Mouse (Mus musculus): Measurements from ENCODE around the gene Olfr1493-ps1. TPM values are rescaled to one million over a fixed set of nuclear protein-coding genes. Genes with fewer than 3 reads are reported as not detected.

The Olfr1493-ps1 gene
- polyA plus RNA-seq (2012; rRNA removed) = not detected in 2 replicates

DNA sequence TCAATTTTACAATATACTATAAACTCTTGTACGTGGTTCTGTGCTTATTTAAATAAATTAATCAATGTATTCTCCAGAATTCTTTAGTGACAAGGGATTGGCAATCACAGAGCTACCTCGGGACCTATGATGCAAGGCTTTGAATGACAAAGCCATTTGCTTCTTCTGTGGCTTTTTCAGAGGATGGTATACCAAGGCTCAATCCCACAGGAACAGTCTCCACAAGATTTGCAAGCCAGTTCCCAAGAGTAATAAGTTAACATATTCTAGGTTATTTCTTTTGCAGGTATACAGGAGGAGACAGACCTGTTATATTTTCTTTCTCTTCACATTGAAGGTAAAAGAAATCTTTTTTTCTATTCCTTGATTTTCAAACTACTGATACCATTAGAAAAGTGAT is at the start of gene Olfr1493-ps1:
Gene Olfr1493-ps1 (plus strand): TSS at position 301 of the 400 bp plus-strand sequence.
- DNase-seq (ENCODE audit: low read depth, low spot score) = no peak
- WGBS = 29% methylated on average over 2 of the region's 2 CpGs

- no peak for DNase-seq (ENCODE audit: low read depth, low spot score)
- 69% methylated on average over 3 of the region's 3 CpGs for WGBS
Measured at GRCm38 (mm10) chr19:13696968-13697367, 26.1 kb upstream of the Olfr1493-ps1 start, which contains the start of gene Olfr1491. Gene Olfr1491, plus strand, starts transcription at chr19:13697268.

DNA sequence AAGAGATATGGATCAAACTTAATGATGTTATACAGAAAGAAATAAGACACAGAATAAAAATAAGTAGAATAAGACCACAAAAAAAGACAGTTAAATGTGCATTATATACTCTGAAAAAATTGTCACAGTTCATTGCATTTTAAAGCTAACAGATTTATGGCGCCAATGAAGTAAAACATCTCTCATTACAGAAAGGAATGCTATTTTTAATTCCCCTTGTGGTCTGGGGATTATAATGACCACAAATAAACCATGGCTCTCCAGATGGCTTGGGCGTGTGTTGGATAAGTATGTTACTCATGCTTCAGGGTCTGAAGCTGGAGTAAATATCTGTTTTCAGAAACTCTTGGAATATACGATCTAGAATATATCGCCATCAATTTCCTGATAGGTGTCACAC is 16.4 kb downstream of the Olfr1493-ps1 start, which contains the start of gene Olfr1494:
Gene Olfr1494 (plus strand): TSS at position 301 of the 400 bp plus-strand sequence.
- DNase-seq (ENCODE audit: low read depth, low spot score) = no peak
- WGBS = 84% methylated on average over 4 of the region's 4 CpGs

- DNase-seq (ENCODE audit: low read depth, low spot score) = no peak
- 88% methylated on average over 1 of the region's 1 CpGs for WGBS
Measured at GRCm38 (mm10) chr19:13749366-13749765, 26.3 kb downstream of the Olfr1493-ps1 start.

GRCm38 (mm10) chr19:13764306-13764705 is 41.2 kb downstream of the Olfr1493-ps1 start, which contains the start of gene Olfr1495:
Gene Olfr1495, plus strand, starts transcription at chr19:13764606.
- DNase-seq (ENCODE audit: low read depth, low spot score) = no peak
- WGBS = 77% methylated on average over 3 of the region's 3 CpGs

GRCm38 (mm10) chr19:13768565-13769276 is 45.6 kb downstream of the Olfr1493-ps1 start:
- 91% methylated on average over 9 of the region's 9 CpGs for WGBS
- DNase-seq (ENCODE audit: low read depth, low spot score) = no peak

DNA sequence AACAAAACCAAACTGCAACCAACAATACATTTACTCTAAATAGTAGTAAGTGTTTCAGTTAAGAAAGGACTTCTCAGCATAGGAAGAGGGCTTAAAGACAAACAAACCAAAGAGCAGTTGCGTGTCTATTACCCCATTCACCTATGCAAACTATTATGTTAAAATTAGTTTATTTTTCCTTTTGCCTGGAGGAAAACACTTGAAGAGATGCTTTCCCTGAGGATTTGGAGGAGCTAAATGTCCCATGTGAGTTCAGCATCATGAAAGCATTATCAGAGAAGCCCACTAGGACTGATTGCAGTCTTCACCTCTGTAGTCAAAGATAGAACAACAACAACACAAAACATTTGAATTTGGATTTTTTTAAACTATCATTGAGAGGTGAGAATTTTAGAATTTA is 54.5 kb downstream of the Olfr1493-ps1 start, which contains the start of gene Olfr1496:
Gene Olfr1496 (plus strand): TSS at position 301 of the 400 bp plus-strand sequence.
- 80% methylated on average over 1 of the region's 1 CpGs for WGBS

More for the DNA sequence above, 54.5 kb downstream of the Olfr1493-ps1 start, which contains the start of gene Olfr1496:
- no peak for DNase-seq (ENCODE audit: low read depth, low spot score)

Other genes starting within 250 kb of the Olfr1493-ps1 start
- not detected in 2 replicates for gene Olfr1475, start 243.1 kb upstream of the Olfr1493-ps1 start, polyA plus RNA-seq (2012; rRNA removed)
- not detected in 2 replicates for gene Olfr1477, start 222.7 kb upstream of the Olfr1493-ps1 start, polyA plus RNA-seq (2012; rRNA removed)
- not detected in 2 replicates for gene Olfr1480, start 195.4 kb upstream of the Olfr1493-ps1 start, polyA plus RNA-seq (2012; rRNA removed)
- not detected in 2 replicates for gene Olfr1484, start 139.8 kb upstream of the Olfr1493-ps1 start, polyA plus RNA-seq (2012; rRNA removed)
- gene Olfr1487, start 105.9 kb upstream of the Olfr1493-ps1 start, polyA plus RNA-seq (2012; rRNA removed) = not detected in 2 replicates
- not detected in 2 replicates for gene Olfr1489, start 91.7 kb upstream of the Olfr1493-ps1 start, polyA plus RNA-seq (2012; rRNA removed)
- not detected in 2 replicates for gene Olfr1490, start 72.2 kb upstream of the Olfr1493-ps1 start, polyA plus RNA-seq (2012; rRNA removed)
- not detected in 2 replicates for gene Olfr1491, start 26.0 kb upstream of the Olfr1493-ps1 start, polyA plus RNA-seq (2012; rRNA removed)
- gene Olfr1494, start 16.4 kb downstream of the Olfr1493-ps1 start, polyA plus RNA-seq (2012; rRNA removed) = not detected in 2 replicates
- gene Olfr1495, start 41.3 kb downstream of the Olfr1493-ps1 start, polyA plus RNA-seq (2012; rRNA removed) = not detected in 2 replicates
- gene Olfr1496, start 54.6 kb downstream of the Olfr1493-ps1 start, polyA plus RNA-seq (2012; rRNA removed) = not detected in 2 replicates
- not detected in 2 replicates for gene Olfr1497, start 74.9 kb downstream of the Olfr1493-ps1 start, polyA plus RNA-seq (2012; rRNA removed)
- not detected in 2 replicates for gene Olfr1499, start 96.2 kb downstream of the Olfr1493-ps1 start, polyA plus RNA-seq (2012; rRNA removed)
- not detected in 2 replicates for gene Olfr1500, start 107.2 kb downstream of the Olfr1493-ps1 start, polyA plus RNA-seq (2012; rRNA removed)
- gene Olfr1501, start 127.4 kb downstream of the Olfr1493-ps1 start, polyA plus RNA-seq (2012; rRNA removed) = not detected in 2 replicates
- not detected in 2 replicates for gene Olfr1502, start 138.5 kb downstream of the Olfr1493-ps1 start, polyA plus RNA-seq (2012; rRNA removed)
- gene Olfr1504, start 174.7 kb downstream of the Olfr1493-ps1 start, polyA plus RNA-seq (2012; rRNA removed) = not detected in 2 replicates
- not detected in 2 replicates for gene Olfr1505, start 190.3 kb downstream of the Olfr1493-ps1 start, polyA plus RNA-seq (2012; rRNA removed)

Measured in large intestine, adult 2 months (tissue).